Mouse (Mus musculus) lung, postnatal 0 days (tissue): ENCODE results near the gene Jakmip3. TPM values are rescaled to one million over a fixed set of nuclear protein-coding genes. Genes with fewer than 3 reads are reported as not detected.

Experiments
- ATAC-seq: fragments of 200-750 bp; cut with Nextera tagmentation; 2 replicates; pipeline ENCODE4 v1.8.0; 2017; ENCODE audit warnings: moderate library complexity
- DNase-seq: peaks from one replicate; pipeline ENCODE4 v3.0.0-alpha.2; 2016; ENCODE audit warnings: low spot score
- H3K27ac ChIP-seq: fragments of 300-500 bp; sonication (generic); 2 replicates; pipeline ENCODE4 v1.5.1; 2014; ENCODE audit warnings: antibody characterized with exemption, mild to moderate bottlenecking, low read length, mixed read lengths
- H3K27me3 ChIP-seq: fragments of 300-500 bp; sonication (generic); replicated peaks from 2 replicates; pipeline ENCODE4 v1.6.1; 2014; ENCODE audit warnings: low read length, mixed read lengths; ENCODE audit not compliant: insufficient read depth
- H3K36me3 ChIP-seq: fragments of 300-500 bp; sonication (generic); 2 replicates; pipeline ENCODE4 v1.6.1; 2014; ENCODE audit warnings: low read length, mixed read lengths; ENCODE audit not compliant: insufficient read depth
- H3K4me1 ChIP-seq: fragments of 300-500 bp; sonication (generic); 2 replicates; pipeline ENCODE4 v1.6.1; 2014; ENCODE audit warnings: antibody characterized with exemption, low read depth, low read length, mixed read lengths; ENCODE audit not compliant: insufficient read depth
- H3K4me2 ChIP-seq: fragments of 300-500 bp; sonication (generic); replicated peaks from 2 replicates; pipeline ENCODE4 v1.6.1; 2014; ENCODE audit warnings: low read depth, mild to moderate bottlenecking, low read length, moderate library complexity, mixed read lengths
- H3K4me3 ChIP-seq: fragments of 300-500 bp; sonication (generic); 2 replicates; pipeline ENCODE4 v1.5.1; 2014; ENCODE audit warnings: low read depth, low read length
- H3K9ac ChIP-seq: fragments of 300-500 bp; sonication (generic); replicated peaks from 2 replicates; pipeline ENCODE4 v1.6.1; 2014; ENCODE audit warnings: low read depth, mild to moderate bottlenecking
- H3K9me3 ChIP-seq: fragments of 300-500 bp; sonication (generic); 2 replicates; pipeline ENCODE4 v1.6.1; 2016; ENCODE audit warnings: low read length, mixed read lengths
- CTCF ChIP-seq: IDR thresholded peaks from 2 replicates; pipeline ENCODE4 v1.5.1; 2016; ENCODE audit warnings: antibody characterized with exemption, mild to moderate bottlenecking
- EP300 ChIP-seq: IDR thresholded peaks from 2 replicates; pipeline ENCODE4 v1.6.1; 2016; ENCODE audit warnings: antibody characterized with exemption, mild to moderate bottlenecking, control low read depth
- WGBS: fragments of 180-500 bp; shearing (Covaris S2); extraction: QIAGEN DNeasy Blood & Tissue Kit; methylation state at CpG from one replicate; pipeline ENCODE4 v1.1.7; 2014; 5-methylcytosine and 5-hydroxymethylcytosine counted together
- polyA plus RNA-seq: library from polyadenylated mRNA; unstranded; fragments of >200 nt; fragmentation: Nextera tagmentation; extraction: Ambion mirVana; gene quantifications from 2 replicates; pipeline ENCODE4 v1.2.1, GENCODE M21; 2015

The Jakmip3 gene
- polyA plus RNA-seq, 1 experiment from 2014 or later: not detected

- DNase-seq (peak; percentile 99), ATAC-seq (peak; percentile 95)
- H3K9ac ChIP-seq: no peak overlapping the region
- H3K27me3 ChIP-seq: no peaks in the 10 kb centered on the region
- peaks cover 4% of the 10 kb centered on the region for H3K4me1 ChIP-seq
- peak overlapping the region; percentile 19 for H3K4me3 ChIP-seq
- H3K9me3 ChIP-seq: no peaks in the 10 kb centered on the region
- peak; percentile 62 for TF ChIP-seq CTCF
- TF ChIP-seq EP300: peak; percentile 100
- H3K36me3 ChIP-seq: no peaks in the 10 kb centered on the region
- under 1% methylated on average over 26 of the region's 26 CpGs for WGBS
- H3K27ac ChIP-seq: peak overlapping the region; percentile 95
- peak overlapping the region; percentile 51 for H3K4me2 ChIP-seq
These were observed 21.2 kb upstream of the Jakmip3 start for GRCm38 (mm10) chr7:138919156-138919944.

- 88% methylated on average over 8 of the region's 8 CpGs for WGBS
- no peak for ATAC-seq
- H3K36me3 ChIP-seq: no peaks in the 10 kb centered on the region
- H3K4me1 ChIP-seq: peaks cover 4% of the 10 kb centered on the region
- H3K4me2 ChIP-seq: no peak overlapping the region
- no peak overlapping the region for H3K9ac ChIP-seq
- TF ChIP-seq EP300 (no peak), CTCF (no peak)
- DNase-seq: no peak
- no peak overlapping the region for H3K4me3 ChIP-seq
- H3K27me3 ChIP-seq: no peaks in the 10 kb centered on the region
- no peaks in the 10 kb centered on the region for H3K9me3 ChIP-seq
- no peak overlapping the region for H3K27ac ChIP-seq
These were observed 18.9 kb upstream of the Jakmip3 start for GRCm38 (mm10) chr7:138921611-138922010.

GRCm38 (mm10) chr7:138923756-138924425 is 16.6 kb upstream of the Jakmip3 start:
- no peak for ATAC-seq
- Histone ChIP-seq H3K4me2 (no peak overlapping the region), H3K36me3 (no peaks in the 10 kb centered on the region), H3K9ac (no peak overlapping the region), H3K4me1 (no peaks in the 10 kb centered on the region; the same call in 1 of the 2 replicates), H3K4me3 (no peak overlapping the region), H3K9me3 (no peaks in the 10 kb centered on the region), H3K27ac (no peak overlapping the region), H3K27me3 (no peaks in the 10 kb centered on the region)
- TF ChIP-seq EP300: no peak
- TF ChIP-seq CTCF: peak; percentile 63
- peak; percentile 81 for DNase-seq
- 2% methylated on average over 3 of the region's 3 CpGs for WGBS

- 88% methylated on average over 4 of the region's 4 CpGs for WGBS
- no peak overlapping the region for H3K4me2 ChIP-seq
- H3K27ac ChIP-seq: no peak overlapping the region
- H3K9me3 ChIP-seq: no peaks in the 10 kb centered on the region
- H3K9ac ChIP-seq: no peak overlapping the region
- no peak for TF ChIP-seq CTCF
- no peak for TF ChIP-seq EP300
- H3K27me3 ChIP-seq: no peaks in the 10 kb centered on the region
- H3K4me3 ChIP-seq: no peak overlapping the region
- no peaks in the 10 kb centered on the region for H3K36me3 ChIP-seq
- no peaks in the 10 kb centered on the region for H3K4me1 ChIP-seq
- DNase-seq (no peak), ATAC-seq (no peak)
These were observed 12.1 kb upstream of the Jakmip3 start for GRCm38 (mm10) chr7:138928456-138928855.

- H3K27me3 ChIP-seq: 0 out of 2 replicates have a peak, but pooled peaks cover 3% of the 10 kb centered on the region
- H3K36me3 ChIP-seq: no peaks in the 10 kb centered on the region
- WGBS: 83% methylated on average over 3 of the region's 3 CpGs
- no peak; the same call in 1 of the 2 replicates for TF ChIP-seq CTCF
- TF ChIP-seq EP300: no peak
- no peak overlapping the region for H3K27ac ChIP-seq
- H3K9ac ChIP-seq: no peak overlapping the region
- no peak for ATAC-seq
- H3K4me2 ChIP-seq: no peak overlapping the region
- no peak overlapping the region for H3K4me3 ChIP-seq
- no peaks in the 10 kb centered on the region for H3K4me1 ChIP-seq
- DNase-seq: no peak
- H3K9me3 ChIP-seq: no peaks in the 10 kb centered on the region
These were observed 6.0 kb upstream of the Jakmip3 start for GRCm38 (mm10) chr7:138934523-138934922.

GRCm38 (mm10) chr7:138938991-138939390 is 1.5 kb upstream of the Jakmip3 start:
- Histone ChIP-seq H3K4me3 (no peak overlapping the region), H3K4me1 (no peaks in the 10 kb centered on the region), H3K9ac (no peak overlapping the region), H3K36me3 (no peaks in the 10 kb centered on the region), H3K9me3 (no peaks in the 10 kb centered on the region), H3K27me3 (peaks cover 31% of the 10 kb centered on the region), H3K27ac (no peak overlapping the region), H3K4me2 (no peak overlapping the region)
- WGBS: 75% methylated on average over 7 of the region's 7 CpGs
- ATAC-seq (no peak), DNase-seq (no peak)
- TF ChIP-seq EP300: no peak
- TF ChIP-seq CTCF: no peak
